Mouse (Mus musculus) frontal cortex, postnatal 10 days (tissue): ENCODE measurements around the gene Zdhhc19.
A peak's percentile ranks its signal among the peaks of the same experiment; 100 is the strongest.
"Not testable (repeated sequence)": the region's sequence is repeated elsewhere in the genome, so short reads cannot be mapped to it uniquely, and the experiment has no call there.

ENCODE experiments used
- DNase-seq, 2 experiments: peaks; one replicate each; pipeline ENCODE4 v3.0.0; 2022; ENCODE audit warnings: low spot score in 2 of 2, mixed read lengths in 1 of 2

Zdhhc19 gene

GRCm38 (mm10) chr16:32487234-32488111, 8.6 kb upstream of the Zdhhc19 start, which contains the start of gene Slc51a:
Gene Slc51a, minus strand, starts transcription at chr16:32487879.
- DNase-seq: no peak

GRCm38 (mm10) chr16:32488939-32489338, 7.1 kb upstream of the Zdhhc19 start:
- no peak for DNase-seq

GRCm38 (mm10) chr16:32494371-32494770, 1.7 kb upstream of the Zdhhc19 start:
- not testable (repeated sequence) for DNase-seq

- DNase-seq: no peak
Observed at GRCm38 (mm10) chr16:32498996-32499395, 2.9 kb downstream of the Zdhhc19 start.

GRCm38 (mm10) chr16:32499430-32500037, 3.5 kb downstream of the Zdhhc19 start:
- peak; percentile 57 to 78 for DNase-seq

GRCm38 (mm10) chr16:32501459-32501858, 5.4 kb downstream of the Zdhhc19 start:
- no peak for DNase-seq

GRCm38 (mm10) chr16:32502621-32503335, 6.7 kb downstream of the Zdhhc19 start:
- DNase-seq: no peak

- DNase-seq: no peak
Observed at GRCm38 (mm10) chr16:32503633-32504032, 7.6 kb downstream of the Zdhhc19 start.

- DNase-seq: no peak
Observed at GRCm38 (mm10) chr16:32506298-32506697, 10.2 kb downstream of the Zdhhc19 start.

- DNase-seq: no peak
Observed at GRCm38 (mm10) chr16:32506868-32507267, 10.8 kb downstream of the Zdhhc19 start.

- DNase-seq: peak in 1 of 2 experiments; percentile 47
Observed at GRCm38 (mm10) chr16:32507407-32507806, 11.3 kb downstream of the Zdhhc19 start.

- DNase-seq: no peak
Observed at GRCm38 (mm10) chr16:32508035-32508434, 12.0 kb downstream of the Zdhhc19 start.

GRCm38 (mm10) chr16:32508506-32509065, 12.5 kb downstream of the Zdhhc19 start:
- DNase-seq: no peak

GRCm38 (mm10) chr16:32509066-32509942, 13.2 kb downstream of the Zdhhc19 start:
- no peak for DNase-seq

GRCm38 (mm10) chr16:32510399-32511337, 14.6 kb downstream of the Zdhhc19 start:
- DNase-seq: no peak

- no peak for DNase-seq
Observed at GRCm38 (mm10) chr16:32511338-32511734, 15.3 kb downstream of the Zdhhc19 start.

- no peak for DNase-seq
Observed at GRCm38 (mm10) chr16:32511827-32512490, 15.9 kb downstream of the Zdhhc19 start.

GRCm38 (mm10) chr16:32512921-32513320, 16.9 kb downstream of the Zdhhc19 start:
- DNase-seq: no peak

- no peak for DNase-seq
Observed at GRCm38 (mm10) chr16:32513401-32513800, 17.3 kb downstream of the Zdhhc19 start.
